Mouse (Mus musculus): ENCODE data around the gene Fars2.
"Not testable (repeated sequence)": the region's sequence is repeated elsewhere in the genome, so short reads cannot be mapped to it uniquely, and the experiment has no call there.

Fars2 gene

GRCm38 (mm10) chr13:36367712-36368491 lies 250.7 kb downstream of the Fars2 start:
- peak; percentile 19 for DNase-seq (ENCODE audit: inconsistent ontology term)

DNA sequence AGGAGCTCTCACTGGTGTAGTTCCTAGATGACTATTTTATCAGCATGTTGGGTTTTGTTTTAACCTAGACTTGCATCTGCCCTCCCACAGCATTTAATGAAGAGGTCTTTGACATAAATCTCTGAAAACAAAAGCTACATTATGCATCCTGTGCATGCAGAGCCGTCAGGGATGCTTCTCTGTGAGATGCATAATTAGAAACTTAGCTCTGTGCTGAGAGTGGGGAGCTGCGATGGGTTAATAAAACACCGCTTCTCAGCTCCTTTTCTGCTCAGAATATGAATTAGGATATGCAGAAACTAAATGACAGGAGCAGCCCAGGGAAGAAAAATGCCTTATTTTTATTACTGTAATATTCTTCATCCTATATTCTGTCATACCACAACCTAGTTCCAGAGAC lies 251.6 kb downstream of the Fars2 start:
- no peak for DNase-seq (ENCODE audit: inconsistent ontology term)

DNA sequence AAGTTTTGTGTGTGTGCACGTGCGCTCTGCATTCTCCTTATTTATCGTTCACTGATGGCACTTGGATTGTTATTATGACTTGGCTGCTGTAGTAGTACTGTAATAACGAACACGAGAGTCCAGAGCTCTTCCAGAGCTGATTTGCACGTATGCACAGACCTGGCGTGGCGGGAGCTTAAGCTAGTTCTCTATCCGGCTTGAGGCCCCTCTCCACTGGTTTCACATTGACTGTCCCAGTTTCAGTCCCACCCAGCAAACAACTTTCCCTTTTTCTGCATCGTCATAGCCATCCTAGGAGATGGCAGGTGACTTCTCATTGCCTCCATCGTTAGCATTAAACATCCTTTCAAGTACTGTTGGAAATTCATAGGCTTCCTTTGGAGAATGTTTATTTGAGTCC lies 252.2 kb downstream of the Fars2 start:
- DNase-seq (ENCODE audit: inconsistent ontology term) = no peak

- DNase-seq (ENCODE audit: inconsistent ontology term) = no peak
These were observed 266.0 kb downstream of the Fars2 start for GRCm38 (mm10) chr13:36383236-36383635.

DNA sequence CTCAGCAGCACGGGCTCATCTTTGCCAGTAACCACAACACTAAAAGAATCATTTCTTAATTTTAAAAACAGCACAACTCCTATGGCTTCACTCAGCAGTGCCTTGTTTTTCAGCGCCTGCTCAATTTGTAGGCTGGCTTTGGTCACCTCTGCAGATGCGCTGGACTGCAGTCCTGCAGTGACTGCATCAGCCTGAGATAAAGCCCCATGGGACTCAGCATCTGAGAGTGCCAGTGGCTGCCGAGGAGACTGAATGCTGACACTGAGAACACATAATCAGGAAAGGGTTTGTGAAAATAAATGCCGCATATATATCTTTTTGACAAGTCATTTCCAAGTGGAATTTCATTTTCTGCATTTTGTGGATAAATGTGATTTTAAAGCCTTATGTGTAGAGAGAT lies 268.9 kb downstream of the Fars2 start:
- no peak for DNase-seq (ENCODE audit: inconsistent ontology term)

DNA sequence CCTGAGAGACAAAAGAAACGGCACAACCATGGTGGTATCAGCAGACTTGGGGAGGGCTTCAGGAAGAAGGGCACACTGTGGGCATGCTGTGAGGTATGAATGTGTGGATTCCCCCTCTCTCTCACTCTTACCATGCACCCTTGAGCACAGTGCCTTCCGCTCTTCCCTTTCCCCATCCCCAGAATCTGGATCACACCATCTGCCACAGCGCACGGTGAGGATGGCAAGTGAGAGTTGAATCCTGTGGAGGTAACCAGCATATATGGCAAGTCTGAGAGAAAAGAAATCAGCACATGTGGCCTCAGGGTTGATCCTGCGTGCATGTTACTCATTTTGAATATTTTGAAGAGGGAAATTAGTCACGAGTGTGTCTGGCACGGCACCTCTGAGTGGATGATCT lies 274.7 kb downstream of the Fars2 start:
- DNase-seq (ENCODE audit: inconsistent ontology term) = no peak

GRCm38 (mm10) chr13:36392666-36393065 lies 275.5 kb downstream of the Fars2 start:
- no peak for DNase-seq (ENCODE audit: inconsistent ontology term)

- DNase-seq (ENCODE audit: inconsistent ontology term) = peak; percentile 3
These were observed 283.8 kb downstream of the Fars2 start for GRCm38 (mm10) chr13:36401011-36401410.

- DNase-seq (ENCODE audit: inconsistent ontology term) = no peak
These were observed 296.1 kb downstream of the Fars2 start for GRCm38 (mm10) chr13:36413276-36413675.

- no peak for DNase-seq (ENCODE audit: inconsistent ontology term)
These were observed 298.0 kb downstream of the Fars2 start for GRCm38 (mm10) chr13:36415176-36415575.

DNA sequence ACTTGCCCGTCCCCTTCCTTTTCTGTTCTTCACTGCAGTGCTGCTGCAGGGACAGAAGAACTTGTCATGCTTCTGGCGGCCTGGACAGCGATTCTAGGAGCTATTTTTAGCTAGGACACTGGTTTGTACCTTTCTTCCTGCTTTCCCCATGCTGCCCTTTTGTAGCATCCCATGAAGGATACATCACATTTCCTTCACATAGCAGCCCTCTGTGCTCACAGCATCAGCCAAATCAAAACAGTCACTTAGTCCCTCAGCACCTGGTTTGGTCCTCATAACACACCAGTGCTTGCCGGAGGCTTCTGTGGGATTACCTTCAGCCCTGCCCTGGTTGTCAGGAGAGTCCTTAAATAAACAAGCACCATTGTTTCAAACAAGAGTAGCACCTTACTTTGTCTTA lies 299.3 kb downstream of the Fars2 start:
- no peak for DNase-seq (ENCODE audit: inconsistent ontology term)

DNA sequence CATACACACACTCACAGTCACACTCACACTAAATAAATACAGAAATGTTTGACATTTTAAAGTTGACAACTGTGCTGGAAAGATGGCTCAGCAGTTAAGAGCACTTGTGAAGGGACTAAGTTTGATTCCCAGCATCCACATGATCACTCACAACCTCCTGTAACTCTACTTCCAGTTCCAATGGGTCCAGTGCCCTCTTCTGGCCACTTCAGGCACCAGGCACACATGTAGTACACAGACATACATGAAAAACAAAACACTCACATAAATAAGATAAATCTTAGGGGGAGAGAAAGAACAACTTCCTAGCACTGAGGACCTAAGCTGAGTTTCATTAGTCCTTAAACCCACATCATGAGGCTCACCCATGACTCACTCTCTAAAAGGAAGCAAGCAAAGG lies 302.1 kb downstream of the Fars2 start:
- DNase-seq (ENCODE audit: inconsistent ontology term) = no peak

GRCm38 (mm10) chr13:36422446-36422845 lies 305.2 kb downstream of the Fars2 start:
- DNase-seq (ENCODE audit: inconsistent ontology term) = no peak

DNA sequence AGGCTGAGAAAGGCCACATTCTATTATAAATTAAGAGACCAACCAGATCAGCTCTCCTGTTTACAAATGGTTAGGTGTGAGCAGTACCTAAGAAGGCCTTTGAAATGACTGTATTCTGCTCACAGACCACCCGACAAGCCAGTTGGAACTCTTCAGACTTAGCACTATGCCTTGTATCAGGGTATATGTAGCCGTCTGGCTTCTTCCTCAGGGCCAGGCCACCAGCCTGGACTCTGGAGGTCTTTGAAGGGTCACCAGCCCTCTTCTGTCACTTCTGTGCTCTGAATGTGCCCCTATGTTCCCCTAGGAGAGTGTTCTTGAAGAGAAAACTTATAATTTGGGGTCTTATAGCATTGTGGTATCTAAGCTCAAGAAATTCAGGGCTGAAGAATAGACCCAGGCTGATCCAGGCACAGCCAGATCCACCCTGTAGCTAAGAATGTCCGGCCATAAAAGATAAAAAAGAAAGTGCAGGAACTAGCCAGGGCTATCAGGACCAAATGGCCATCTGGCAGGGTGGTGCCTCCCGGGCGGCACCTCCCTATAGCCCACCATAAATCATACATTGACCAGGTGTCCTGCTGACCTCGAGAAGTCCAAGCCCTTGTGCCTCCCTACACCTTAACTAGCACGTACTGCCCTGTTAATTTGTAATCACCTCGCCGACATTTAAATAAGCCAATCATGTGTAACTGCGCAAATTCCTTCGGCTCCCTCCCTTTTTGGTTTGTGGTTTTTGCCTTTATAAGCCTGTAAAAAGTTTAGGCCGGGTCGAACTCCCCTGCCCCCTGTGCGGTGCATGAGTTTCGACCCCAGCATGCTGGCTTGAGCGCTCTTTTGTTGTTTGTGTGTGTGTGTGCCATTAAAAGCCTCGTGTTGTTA lies 308.9 kb downstream of the Fars2 start:
- not testable (repeated sequence) for DNase-seq (ENCODE audit: inconsistent ontology term)

GRCm38 (mm10) chr13:36429500-36430189 lies 312.4 kb downstream of the Fars2 start:
- DNase-seq (ENCODE audit: inconsistent ontology term) = no peak

DNA sequence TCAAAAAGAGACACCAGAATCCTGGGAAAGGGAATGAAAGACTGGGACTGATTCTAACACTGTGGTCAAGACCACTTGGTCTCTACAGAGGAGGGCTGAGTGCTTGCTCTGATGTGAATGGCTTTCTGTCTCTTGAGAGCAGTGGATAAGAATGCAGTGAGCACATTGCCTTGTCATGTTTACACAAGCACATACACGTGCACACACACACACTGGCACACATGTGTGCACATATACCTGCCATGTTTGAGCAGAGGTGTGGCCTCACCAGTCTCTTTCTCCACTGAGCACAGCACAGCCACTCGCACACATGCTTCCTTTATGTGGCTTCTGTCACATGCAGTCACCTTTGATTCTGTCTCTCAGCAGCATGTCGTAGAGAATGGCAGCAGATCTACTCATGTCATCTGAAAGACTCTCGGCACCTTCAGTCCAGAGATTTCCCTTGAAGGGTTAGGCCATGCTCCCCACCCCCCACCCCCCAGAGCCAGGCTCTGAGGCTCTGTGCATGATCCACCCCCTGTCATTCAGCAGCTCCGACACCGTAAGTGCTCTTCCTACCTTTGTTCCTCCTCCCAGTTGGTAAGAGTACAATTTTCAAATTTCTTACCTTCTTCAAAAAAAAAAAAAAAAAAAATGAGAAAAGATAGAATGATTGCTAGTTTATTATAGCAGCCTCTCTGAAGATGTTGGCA lies 313.4 kb downstream of the Fars2 start:
- DNase-seq (ENCODE audit: inconsistent ontology term) = no peak

DNA sequence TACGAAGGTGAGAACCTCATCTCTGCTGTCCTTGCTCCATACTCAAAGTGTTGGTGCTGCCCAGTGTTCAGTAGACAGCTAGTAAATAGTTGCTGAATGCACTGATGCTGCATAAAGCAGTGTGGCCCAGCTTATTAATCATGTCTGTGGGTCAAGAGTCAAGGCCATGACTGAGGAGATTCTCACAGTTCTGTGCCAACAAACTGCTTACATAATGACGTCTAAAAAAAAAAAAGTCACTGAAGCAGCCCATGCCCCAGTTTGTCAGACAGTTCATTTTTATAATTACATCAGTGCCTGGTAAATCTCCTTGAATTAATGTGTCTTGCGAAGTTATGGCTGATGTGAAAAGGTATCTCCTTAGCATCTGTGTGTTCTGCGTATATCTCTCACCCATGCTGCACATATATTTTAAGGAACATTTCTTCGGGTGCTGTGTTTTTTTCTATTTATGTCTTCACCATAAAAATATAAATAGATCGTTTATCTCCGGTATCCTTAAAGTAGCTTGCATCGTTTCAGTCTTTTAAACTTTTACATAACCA lies 314.8 kb downstream of the Fars2 start:
- no peak for DNase-seq (ENCODE audit: inconsistent ontology term)

GRCm38 (mm10) chr13:36444748-36445423 lies 327.7 kb downstream of the Fars2 start:
- DNase-seq (ENCODE audit: inconsistent ontology term) = no peak

- DNase-seq (ENCODE audit: inconsistent ontology term) = no peak
These were observed 330.7 kb downstream of the Fars2 start for GRCm38 (mm10) chr13:36447947-36448346.

DNA sequence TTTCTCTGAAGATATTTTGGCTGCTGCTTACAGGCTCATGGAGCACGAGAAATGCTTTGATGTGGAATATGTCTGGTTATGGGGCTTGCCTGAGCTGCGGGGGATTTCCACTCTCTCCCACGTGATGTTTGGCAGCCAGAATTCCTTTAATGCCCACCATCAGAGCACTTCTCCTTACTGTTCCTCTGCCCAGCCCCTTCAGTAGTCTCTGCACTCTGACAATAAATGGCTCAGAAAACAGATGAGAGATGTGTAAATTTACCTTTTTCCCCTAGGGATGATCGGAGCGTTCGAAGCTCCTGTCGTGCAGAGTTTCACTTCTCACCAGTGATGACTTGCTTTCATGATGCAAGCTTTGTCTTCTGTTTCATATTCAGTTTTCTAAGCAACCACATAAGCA lies 331.4 kb downstream of the Fars2 start:
- no peak for DNase-seq (ENCODE audit: inconsistent ontology term)

- no peak for DNase-seq (ENCODE audit: inconsistent ontology term)
These were observed 334.2 kb downstream of the Fars2 start for GRCm38 (mm10) chr13:36451437-36451836.
